Mouse (Mus musculus) CH12.LX (cell line): ENCODE measurements around the gene Gm1043. TPM values are rescaled to one million over a fixed set of nuclear protein-coding genes. Genes with fewer than 3 reads are reported as not detected.

Source experiments
- DNase-seq: peaks from one replicate; pipeline ENCODE4 v3.0.0-alpha.2; 2013; ENCODE audit errors: extremely low read depth
- H3K27ac ChIP-seq: 2 replicates; pipeline ENCODE4 v1.5.1; 2012; ENCODE audit warnings: low read depth, mild to moderate bottlenecking, control low read depth, moderate library complexity; ENCODE audit not compliant: insufficient read depth
- H3K27me3 ChIP-seq: replicated peaks from 2 replicates; pipeline ENCODE3; 2012; ENCODE audit warnings: inconsistent platforms
- H3K36me3 ChIP-seq, 2 experiments: replicated peaks in 1 of 2; 2 replicates each; pipeline versions ENCODE3 to v1.6.1; 2012; ENCODE audit warnings: inconsistent platforms in 1 of 2, low read length in 1 of 2, mild to moderate bottlenecking in 1 of 2, mixed read lengths in 1 of 2, moderate library complexity in 1 of 2; ENCODE audit not compliant: control insufficient read depth in 1 of 2, insufficient read depth in 1 of 2
- H3K4me1 ChIP-seq, 2 experiments: 2 replicates each; pipeline ENCODE4 v1.6.1; 2012; ENCODE audit warnings: inconsistent platforms in 1 of 2, moderate library complexity in 1 of 2; ENCODE audit not compliant: insufficient read depth in 2 of 2, control insufficient read depth in 1 of 2
- H3K4me2 ChIP-seq: 2 replicates; pipeline ENCODE4 v1.6.1; 2012; ENCODE audit warnings: low read depth, mild to moderate bottlenecking, control low read depth; ENCODE audit not compliant: poor library complexity, insufficient read depth, severe bottlenecking
- H3K4me3 ChIP-seq, 3 experiments: fragments of 150-350 bp in 1 of 3; sonication (generic) in 1 of 3; replicated peaks in 1 of 3; 2 replicates each; pipeline versions ENCODE3 to v1.5.1; 2011 to 2012; ENCODE audit warnings: low read depth in 2 of 3, low read length in 2 of 3, mild to moderate bottlenecking in 2 of 3, moderate library complexity in 2 of 3, control low read depth in 1 of 3, improper control_type of control experiment in 1 of 3, inconsistent platforms in 1 of 3, mixed read lengths in 1 of 3; ENCODE audit not compliant: poor library complexity in 1 of 3
- H3K79me2 ChIP-seq: replicated peaks from 2 replicates; pipeline ENCODE4 v1.6.1; 2012; ENCODE audit warnings: mild to moderate bottlenecking, moderate library complexity; ENCODE audit not compliant: control insufficient read depth, poor library complexity, insufficient read depth, severe bottlenecking; ENCODE audit errors: extremely low read depth
- H3K9ac ChIP-seq: 2 replicates; pipeline ENCODE4 v1.6.1; 2012; ENCODE audit warnings: low read depth, mild to moderate bottlenecking, control low read depth, moderate library complexity; ENCODE audit not compliant: insufficient read depth
- H3K9me3 ChIP-seq: replicated peaks from 2 replicates; pipeline ENCODE3; 2012; ENCODE audit warnings: low read length, inconsistent platforms, mixed read lengths
- CHD2 ChIP-seq: IDR thresholded peaks from 2 replicates; pipeline ENCODE4 v1.6.1; 2011; ENCODE audit warnings: low read length, improper control_type of control experiment
- CTCF ChIP-seq, 2 experiments: IDR thresholded peaks in 1 of 2; conservative IDR thresholded peaks in 1 of 2; 2 replicates each; pipeline ENCODE4 v1.5.1; 2011 to 2012; ENCODE audit warnings: low read depth in 2 of 2, low read length in 2 of 2, improper control_type of control experiment in 1 of 2, inconsistent platforms in 1 of 2, mild to moderate bottlenecking in 1 of 2, moderate library complexity in 1 of 2
- ELF1 ChIP-seq: IDR thresholded peaks from 2 replicates; pipeline ENCODE4 v1.6.1; 2014; ENCODE audit warnings: low read depth, mild to moderate bottlenecking, inconsistent platforms, low read length, improper control_type of control experiment
- GABPA ChIP-seq: IDR thresholded peaks from 2 replicates; pipeline ENCODE4 v1.6.1; 2012; ENCODE audit warnings: low read depth, low read length, improper control_type of control experiment, inconsistent platforms; ENCODE audit not compliant: insufficient replicate concordance
- IRF4 ChIP-seq: IDR thresholded peaks from 2 replicates; pipeline ENCODE4 v1.6.1; 2014; ENCODE audit warnings: low read depth, mild to moderate bottlenecking, inconsistent platforms, low read length, improper control_type of control experiment
- JUND ChIP-seq: conservative IDR thresholded peaks from 2 replicates; pipeline ENCODE4 v1.6.1; 2011; ENCODE audit warnings: low read depth, low read length, improper control_type of control experiment
- KAT2A ChIP-seq: IDR thresholded peaks from 2 replicates; pipeline ENCODE4 v1.6.1; 2012; ENCODE audit warnings: low read length, improper control_type of control experiment, inconsistent platforms; ENCODE audit not compliant: insufficient replicate concordance
- MAZ ChIP-seq: IDR thresholded peaks from 2 replicates; pipeline ENCODE4 v1.6.1; 2012; ENCODE audit warnings: low read depth, mild to moderate bottlenecking, inconsistent platforms, low read length, improper control_type of control experiment, moderate library complexity
- MXI1 ChIP-seq: IDR thresholded peaks from 2 replicates; pipeline ENCODE4 v1.6.1; 2011; ENCODE audit warnings: mild to moderate bottlenecking, low read depth, low read length, improper control_type of control experiment
- NELFE ChIP-seq: IDR thresholded peaks from 2 replicates; pipeline ENCODE4 v1.6.1; 2011; ENCODE audit warnings: low read depth, low read length, improper control_type of control experiment
- NRF1 ChIP-seq: IDR thresholded peaks from 2 replicates; pipeline ENCODE4 v1.6.1; 2014; ENCODE audit warnings: low read depth, mild to moderate bottlenecking, inconsistent platforms, low read length, improper control_type of control experiment, moderate library complexity
- PAX5 ChIP-seq: IDR thresholded peaks from 2 replicates; pipeline ENCODE4 v1.6.1; 2012; ENCODE audit warnings: low read length, inconsistent platforms, mixed read lengths
- POLR2A ChIP-seq: IDR thresholded peaks from 2 replicates; pipeline ENCODE4 v1.6.1; 2011; ENCODE audit warnings: low read depth, mild to moderate bottlenecking, improper control_type of control experiment, low read length
- RAD21 ChIP-seq: IDR thresholded peaks from 2 replicates; pipeline ENCODE4 v1.6.1; 2011; ENCODE audit warnings: low read depth, mild to moderate bottlenecking, low read length, improper control_type of control experiment, moderate library complexity
- RCOR1 ChIP-seq: conservative IDR thresholded peaks from 2 replicates; pipeline ENCODE4 v1.6.1; 2012; ENCODE audit warnings: low read depth, mild to moderate bottlenecking, inconsistent platforms, low read length, improper control_type of control experiment
- SIN3A ChIP-seq: IDR thresholded peaks from 2 replicates; pipeline ENCODE4 v1.6.1; 2012; ENCODE audit warnings: low read length, improper control_type of control experiment, inconsistent platforms
- SMC3 ChIP-seq: IDR thresholded peaks from 2 replicates; pipeline ENCODE4 v1.6.1; 2011; ENCODE audit warnings: low read depth, low read length, improper control_type of control experiment
- TCF12 ChIP-seq: IDR thresholded peaks from 2 replicates; pipeline ENCODE4 v1.6.1; 2014; ENCODE audit warnings: low read depth, mild to moderate bottlenecking, inconsistent platforms, low read length, improper control_type of control experiment
- USF1 ChIP-seq: IDR thresholded peaks from 2 replicates; pipeline ENCODE4 v1.6.1; 2014; ENCODE audit warnings: low read depth, mild to moderate bottlenecking, inconsistent platforms, low read length, improper control_type of control experiment
- USF2 ChIP-seq: conservative IDR thresholded peaks from 2 replicates; pipeline ENCODE4 v1.6.1; 2011; ENCODE audit warnings: low read depth, low read length, improper control_type of control experiment
- ZC3H11A ChIP-seq: IDR thresholded peaks from 2 replicates; pipeline ENCODE4 v1.6.1; 2012; ENCODE audit warnings: low read depth, mild to moderate bottlenecking, inconsistent platforms, low read length, improper control_type of control experiment
- ZNF384 ChIP-seq: IDR thresholded peaks from 2 replicates; pipeline ENCODE4 v1.6.1; 2012; ENCODE audit warnings: low read depth, low read length, improper control_type of control experiment, inconsistent platforms
- dilution Hi-C: fragments of 300-500 bp; cut with MboI; formaldehyde crosslinking; loops from 2 replicates; pipeline ENCODE4 v1.14.3; 2020; ENCODE audit warnings: low sequenced_read_pairs; ENCODE audit not compliant: extremely low pct_unique_long_range_greater_than_20kb, extremely low pct_ligation_motif_present
- in situ Hi-C: fragments of 300-500 bp; cut with MboI; formaldehyde crosslinking; loops from 3 replicates; pipeline ENCODE4 v1.14.3; 2019; ENCODE audit warnings: low sequenced_read_pairs, low pct_ligation_motif_present, low pct_unique_long_range_greater_than_20kb, mixed read lengths
- polyA plus RNA-seq: library from polyadenylated mRNA; unstranded; fragments of >175 nt; gene quantifications from 2 replicates; pipeline ENCODE4 v1.2.1, GENCODE M21; 2012; ENCODE audit warnings: low read depth; ENCODE audit not compliant: insufficient read length
- total RNA-seq, 2 experiments: library from RNA; depleted of rRNA; stranded (reverse); fragments of 300-350 nt in 1 of 2; fragments of >200 nt in 1 of 2; gene quantifications; 2 replicates each; pipeline ENCODE4 v1.2.3; 2012 to 2014

Gene Gm1043
- total and polyA plus RNA-seq, 3 experiments, result not detected

- in situ Hi-C loops (no loop called here), dilution Hi-C loops (no loop called here)
- peaks cover 81% of the 10 kb centered on the region for H3K27me3 ChIP-seq
These were observed 91.9 kb downstream of the Gm1043 start for GRCm38 (mm10) chr5:37177061-37177460.

GRCm38 (mm10) chr5:37178811-37179210 is 93.6 kb downstream of the Gm1043 start:
- Histone ChIP-seq H3K4me3 (no peak overlapping the region), H3K27me3 (peaks cover 70% of the 10 kb centered on the region), H3K9me3 (peaks cover 9% of the 10 kb centered on the region), H3K36me3 (no peaks in the 10 kb centered on the region), H3K4me1 (no peaks in the 10 kb centered on the region), H3K9ac (no peak overlapping the region), H3K79me2 (no peaks in the 10 kb centered on the region), H3K27ac (no peak overlapping the region), H3K4me2 (no peak overlapping the region)
- DNase-seq, result no peak
- in situ Hi-C loops (no loop called here), dilution Hi-C loops (no loop called here)
- no peak for TF ChIP-seq CTCF (conservative IDR thresholded peaks at IDR 0.05 in 1 of 2, IDR thresholded peaks at IDR 0.05 in 1 of 2; ENCODE audit: low read depth in 2 of 2, low read length in 2 of 2)

More at GRCm38 (mm10) chr5:37177061-37177460, 91.9 kb downstream of the Gm1043 start:
- Histone ChIP-seq H3K27ac (no peak overlapping the region), H3K9ac (no peak overlapping the region), H3K4me1 (no peaks in the 10 kb centered on the region), H3K79me2 (no peaks in the 10 kb centered on the region), H3K4me3 (no peak overlapping the region), H3K4me2 (no peak overlapping the region), H3K9me3 (peaks cover 9% of the 10 kb centered on the region), H3K36me3 (no peaks in the 10 kb centered on the region)
- no peak for TF ChIP-seq USF1
- no peak for TF ChIP-seq KAT2A
- TF ChIP-seq CTCF (conservative IDR thresholded peaks at IDR 0.05 in 1 of 2, IDR thresholded peaks at IDR 0.05 in 1 of 2; ENCODE audit: low read depth in 2 of 2, low read length in 2 of 2), result no peak
- no peak for TF ChIP-seq MAZ
- no peak for TF ChIP-seq USF2
- TF ChIP-seq IRF4, result no peak
- DNase-seq, result no peak

- in situ Hi-C loops (no loop called here), dilution Hi-C loops (no loop called here)
- DNase-seq, result no peak
- H3K36me3 ChIP-seq, result no peaks in the 10 kb centered on the region
- no peaks in the 10 kb centered on the region for H3K4me1 ChIP-seq
- H3K9ac ChIP-seq, result no peak overlapping the region
- TF ChIP-seq GABPA (no peak), SMC3 (no peak), CHD2 (no peak), USF1 (no peak), RCOR1 (no peak), CTCF (conservative IDR thresholded peaks at IDR 0.05 in 1 of 2, IDR thresholded peaks at IDR 0.05 in 1 of 2; ENCODE audit: low read depth in 2 of 2, low read length in 2 of 2) (no peak), TCF12 (no peak), IRF4 (no peak), MXI1 (no peak), ZC3H11A (no peak), NELFE (no peak), ELF1 (no peak), ZNF384 (no peak), RAD21 (no peak), POLR2A (no peak), KAT2A (no peak), SIN3A (no peak), NRF1 (no peak), PAX5 (no peak), JUND (no peak)
- H3K9me3 ChIP-seq, result peaks cover 9% of the 10 kb centered on the region
- H3K4me3 ChIP-seq, result no peak overlapping the region
- no peak overlapping the region for H3K4me2 ChIP-seq
- no peaks in the 10 kb centered on the region for H3K79me2 ChIP-seq
- no peak overlapping the region for H3K27ac ChIP-seq
- H3K27me3 ChIP-seq, result peaks cover 68% of the 10 kb centered on the region
These were observed 94.7 kb downstream of the Gm1043 start for GRCm38 (mm10) chr5:37179872-37180271.
